Mouse (Mus musculus): ENCODE data around the gene Hoxc4. TPM values are rescaled to one million over a fixed set of nuclear protein-coding genes. Genes with fewer than 3 reads are reported as not detected.

Hoxc4 gene
- polyA plus RNA-seq, 1 experiment from 2014 or later = 1.7 TPM

- ChIA-PET CTCF (no interaction called here), POLR2A (interaction anchor here (0.6 kb wide), 1 partner anchor 13 kb away, joined by 9 read pairs; no protein-coding TSS in a partner anchor)
- ATAC-seq = no peak
- DNase-seq (ENCODE audit: low read depth, low spot score) = no peak
- no peak for TF ChIP-seq CTCF (IDR thresholded peaks at IDR 0.05)
- H3K27me3 ChIP-seq = no peaks in the 10 kb centered on the region
- in situ Hi-C loops (cut with MboI; ENCODE audit: low pct_unique_long_range_greater_than_20kb) = no loop called here
Measured at GRCm38 (mm10) chr15:103053210-103053609, 34.5 kb downstream of the Hoxc4 start.

DNA sequence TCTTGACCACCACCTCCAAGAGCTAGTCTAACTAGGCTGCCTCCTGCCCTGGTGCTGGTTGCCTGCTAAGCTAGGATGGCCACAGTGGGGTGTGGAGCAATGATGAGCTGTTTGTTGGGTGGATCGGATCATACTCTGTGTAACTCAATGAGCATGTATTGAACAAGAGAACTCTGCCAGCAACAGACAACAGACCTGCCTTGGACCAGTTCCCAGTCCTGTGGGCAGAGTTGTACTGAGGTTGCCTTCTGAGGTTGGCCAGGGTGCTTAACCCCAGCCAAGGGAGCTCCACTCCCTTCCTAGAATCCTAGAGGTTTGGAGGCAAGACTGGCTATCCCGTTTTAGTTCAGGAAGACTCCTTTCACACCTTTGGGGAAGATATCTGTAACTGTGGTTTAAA lies 37.7 kb downstream of the Hoxc4 start:
- in situ Hi-C loops (cut with MboI; ENCODE audit: low pct_unique_long_range_greater_than_20kb) = no loop called here
- DNase-seq (ENCODE audit: low read depth, low spot score) (no peak), ATAC-seq (no peak)
- ChIA-PET CTCF (interaction anchor here (0.9 to 1.4 kb wide), 5 partner anchors 9 to 97 kb away, joined by 3 to 5 read pairs (median 3); no protein-coding TSS in a partner anchor), POLR2A (no interaction called here)
- no peak for TF ChIP-seq CTCF (IDR thresholded peaks at IDR 0.05)
- no peaks in the 10 kb centered on the region for H3K27me3 ChIP-seq

DNA sequence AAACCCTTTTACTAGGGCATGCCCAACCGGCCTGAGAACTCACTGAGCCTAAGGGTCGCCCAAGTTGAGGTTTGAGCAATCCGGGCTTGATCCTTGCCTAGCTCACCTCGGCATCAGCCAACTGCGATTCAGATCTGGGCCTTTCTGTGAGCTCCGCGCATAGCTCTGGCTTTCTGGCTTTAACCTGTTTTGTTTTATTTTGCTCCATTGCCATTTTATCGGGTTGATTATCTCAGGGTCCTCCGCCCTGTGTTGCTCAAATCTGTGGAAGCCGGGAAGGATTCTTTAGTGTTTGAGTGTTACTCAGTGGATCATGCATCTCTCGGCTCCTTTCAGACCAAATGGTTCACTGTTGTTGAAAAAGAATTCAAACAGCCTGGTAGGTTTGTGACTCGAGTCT lies 40.0 kb downstream of the Hoxc4 start:
- DNase-seq (ENCODE audit: low read depth, low spot score) = no peak
- CTCF ChIA-PET = no interaction called here
- POLR2A ChIA-PET = no interaction called here
- no peak for ATAC-seq
- TF ChIP-seq CTCF (IDR thresholded peaks at IDR 0.05) = no peak
- in situ Hi-C loops (cut with MboI; ENCODE audit: low pct_unique_long_range_greater_than_20kb) = no loop called here
- no peaks in the 10 kb centered on the region for H3K27me3 ChIP-seq

DNA sequence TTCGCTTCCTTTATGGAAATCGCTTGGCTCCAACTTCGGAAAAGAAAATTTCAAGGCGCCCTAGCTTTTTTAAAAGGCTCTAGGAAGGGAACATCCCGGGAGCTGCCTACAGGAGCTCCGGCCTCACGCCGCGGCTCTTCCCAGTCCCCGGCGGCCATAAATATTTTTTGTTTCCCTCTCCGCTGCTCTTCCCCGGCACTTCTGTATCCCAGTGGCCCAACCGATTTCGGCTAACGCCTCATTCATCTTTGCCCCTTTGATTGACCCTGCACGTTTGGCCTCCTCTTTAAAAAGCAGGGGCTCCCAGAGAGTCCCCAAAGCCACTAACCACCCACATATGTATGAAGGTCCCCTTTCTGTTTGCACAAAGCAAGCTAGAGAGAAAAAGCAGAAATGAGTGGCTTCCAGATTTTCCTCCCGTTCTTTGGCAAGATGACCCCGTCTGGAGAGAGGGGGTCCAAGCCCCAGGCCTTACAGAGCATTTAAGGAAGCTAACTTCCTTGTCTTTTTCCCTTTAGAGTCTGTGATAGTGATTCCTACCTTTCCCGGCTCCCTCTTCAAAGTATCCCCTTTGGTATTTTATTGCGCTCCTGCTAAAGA lies 40.8 kb downstream of the Hoxc4 start:
- no peak for DNase-seq (ENCODE audit: low read depth, low spot score)
- CTCF ChIA-PET = interaction anchor here (1.3 kb wide), 1 partner anchor 10 kb away, joined by 3 read pairs; no protein-coding TSS in a partner anchor

DNA sequence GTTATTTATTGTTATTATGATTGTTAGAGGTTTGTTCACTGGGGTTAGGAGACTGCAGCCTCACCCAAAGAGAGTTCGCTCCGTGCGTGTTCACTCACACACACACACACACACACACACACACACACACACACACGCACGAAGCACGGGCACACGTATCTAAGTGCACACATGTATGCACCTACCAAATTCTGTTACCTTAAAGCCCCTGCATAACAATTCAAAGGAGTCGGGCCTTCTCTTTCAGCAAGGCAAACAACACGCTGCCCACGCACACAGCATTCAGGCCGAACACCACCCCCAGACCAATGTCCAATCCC lies 41.2 kb downstream of the Hoxc4 start:
- DNase-seq (ENCODE audit: low read depth, low spot score) = no peak
- TF ChIP-seq CTCF (IDR thresholded peaks at IDR 0.05) = no peak
- POLR2A ChIA-PET = no interaction called here
- no peak for ATAC-seq
- in situ Hi-C loops (cut with MboI; ENCODE audit: low pct_unique_long_range_greater_than_20kb) = no loop called here
- no peaks in the 10 kb centered on the region for H3K27me3 ChIP-seq
- CTCF ChIA-PET = interaction anchor here (1.3 kb wide), 1 partner anchor 9 kb away, joined by 3 read pairs; no protein-coding TSS in a partner anchor

More for the DNA sequence above, 40.8 kb downstream of the Hoxc4 start:
- H3K27me3 ChIP-seq = no peaks in the 10 kb centered on the region
- in situ Hi-C loops (cut with MboI; ENCODE audit: low pct_unique_long_range_greater_than_20kb) = no loop called here
- POLR2A ChIA-PET = no interaction called here
- no peak for TF ChIP-seq CTCF (IDR thresholded peaks at IDR 0.05)
- no peak for ATAC-seq

DNA sequence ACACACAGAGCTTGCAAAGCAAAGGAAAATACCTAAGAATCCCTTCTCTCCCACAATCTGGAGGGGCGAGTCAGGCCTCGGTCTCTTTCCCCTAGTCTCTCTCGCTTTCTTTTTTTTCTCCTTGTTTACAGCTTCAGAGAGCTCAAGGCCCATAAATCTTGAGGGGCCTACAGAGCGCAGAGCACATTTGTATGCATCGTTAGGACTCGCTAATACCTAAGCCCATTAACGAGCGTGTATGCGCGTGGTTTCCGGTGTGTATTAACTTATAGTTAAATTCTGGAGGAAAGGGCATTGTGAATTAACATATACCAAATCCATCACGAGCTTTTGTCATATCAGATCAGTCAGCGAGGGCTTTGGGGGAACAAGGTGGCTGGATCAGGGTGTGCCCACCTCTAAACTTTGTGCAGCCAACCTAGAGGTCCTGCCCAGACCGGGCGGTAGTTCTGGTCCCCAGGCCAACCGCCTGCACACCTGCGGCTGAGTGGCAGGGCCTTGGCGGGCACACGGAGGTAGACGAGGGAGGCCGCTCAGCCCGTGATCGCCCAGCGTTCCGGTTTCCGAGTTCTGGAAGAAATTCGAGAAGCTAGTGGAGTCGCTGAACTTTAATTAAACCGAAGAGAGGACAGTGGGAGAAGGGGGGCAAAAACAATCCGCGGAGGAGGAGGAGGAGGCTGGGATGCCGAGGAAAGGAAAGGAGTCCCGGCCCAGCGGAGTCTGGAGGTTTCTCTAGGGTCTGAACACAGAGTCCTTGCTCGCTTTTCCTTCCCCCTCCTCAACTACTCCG lies 41.8 kb downstream of the Hoxc4 start:
- in situ Hi-C loops (cut with MboI; ENCODE audit: low pct_unique_long_range_greater_than_20kb) = no loop called here
- DNase-seq (ENCODE audit: low read depth, low spot score) = no peak
- ChIA-PET CTCF (interaction anchor here (1.3 kb wide), 1 partner anchor 9 kb away, joined by 3 read pairs; no protein-coding TSS in a partner anchor), POLR2A (no interaction called here)
- no peak for ATAC-seq
- TF ChIP-seq CTCF (IDR thresholded peaks at IDR 0.05) = no peak
- no peaks in the 10 kb centered on the region for H3K27me3 ChIP-seq

GRCm38 (mm10) chr15:103061131-103061825 lies 42.5 kb downstream of the Hoxc4 start:
- H3K27me3 ChIP-seq = no peaks in the 10 kb centered on the region
- ATAC-seq (no peak), DNase-seq (ENCODE audit: low read depth, low spot score) (no peak)
- CTCF ChIA-PET = no interaction called here
- POLR2A ChIA-PET = no interaction called here
- in situ Hi-C loops (cut with MboI; ENCODE audit: low pct_unique_long_range_greater_than_20kb) = no loop called here
- TF ChIP-seq CTCF (IDR thresholded peaks at IDR 0.05) = no peak

DNA sequence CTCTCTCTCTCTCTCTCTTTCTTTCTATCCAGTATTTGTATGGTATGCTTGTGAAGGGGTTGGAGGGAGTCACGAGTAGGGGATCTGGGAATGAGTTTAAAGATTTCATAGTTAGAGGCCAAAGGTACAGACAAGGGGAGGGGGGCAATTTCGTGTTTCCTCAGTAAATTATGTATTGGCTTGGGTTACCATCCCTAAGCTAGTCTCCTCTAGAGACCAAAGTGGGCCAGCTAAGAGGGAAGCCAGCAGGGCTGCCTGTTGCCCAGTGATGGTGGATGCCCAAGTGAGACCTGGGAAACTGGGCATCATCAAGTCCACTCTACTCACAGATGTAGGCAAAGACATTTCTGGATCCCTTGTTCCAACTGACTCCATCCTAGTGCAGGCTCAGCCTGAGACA lies 43.3 kb downstream of the Hoxc4 start:
- CTCF ChIA-PET = no interaction called here
- H3K27me3 ChIP-seq = no peaks in the 10 kb centered on the region
- POLR2A ChIA-PET = no interaction called here
- ATAC-seq (no peak), DNase-seq (ENCODE audit: low read depth, low spot score) (no peak)
- in situ Hi-C loops (cut with MboI; ENCODE audit: low pct_unique_long_range_greater_than_20kb) = no loop called here
- TF ChIP-seq CTCF (IDR thresholded peaks at IDR 0.05) = no peak

DNA sequence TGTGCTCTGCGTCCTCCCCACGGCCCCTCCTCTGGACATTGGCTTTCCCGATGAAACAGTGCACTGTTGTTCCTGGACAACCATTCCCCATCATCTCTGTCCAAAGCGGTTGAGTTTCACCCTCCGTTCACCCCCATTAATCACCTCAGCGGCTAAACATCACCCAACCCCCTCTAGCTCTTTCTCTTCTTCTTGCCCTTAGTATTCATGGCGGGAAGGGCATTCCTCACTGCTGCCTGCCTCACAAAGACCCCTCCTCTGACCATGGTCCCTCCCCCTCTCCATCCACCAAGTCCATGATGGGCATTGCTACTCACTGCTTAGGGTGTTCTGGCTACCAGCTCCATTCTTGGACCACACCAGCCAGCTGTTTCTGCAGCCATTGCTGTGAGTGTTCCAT lies 46.9 kb downstream of the Hoxc4 start:
- TF ChIP-seq CTCF (IDR thresholded peaks at IDR 0.05) = no peak
- DNase-seq (ENCODE audit: low read depth, low spot score) = no peak
- ATAC-seq = no peak
- H3K27me3 ChIP-seq = no peaks in the 10 kb centered on the region
- POLR2A ChIA-PET = interaction anchor here (0.6 kb wide), 2 partner anchors 20 to 500 kb away, joined by 9 to 11 read pairs; no protein-coding TSS in a partner anchor
- in situ Hi-C loops (cut with MboI; ENCODE audit: low pct_unique_long_range_greater_than_20kb) = no loop called here
- CTCF ChIA-PET = interaction anchor here (1.4 to 1.7 kb wide), 2 partner anchors 9 to 12 kb away, joined by 3 to 5 read pairs; no protein-coding TSS in a partner anchor

- no peak for TF ChIP-seq CTCF (IDR thresholded peaks at IDR 0.05)
- in situ Hi-C loops (cut with MboI; ENCODE audit: low pct_unique_long_range_greater_than_20kb) = no loop called here
- ChIA-PET CTCF (interaction anchor here (1.5 kb wide), 1 partner anchor 30 kb away, joined by 4 read pairs; no protein-coding TSS in a partner anchor), POLR2A (no interaction called here)
- no peak for ATAC-seq
- no peak for DNase-seq (ENCODE audit: low read depth, low spot score)
- H3K27me3 ChIP-seq = no peaks in the 10 kb centered on the region
Measured at GRCm38 (mm10) chr15:103067701-103068100, 49.0 kb downstream of the Hoxc4 start.

DNA sequence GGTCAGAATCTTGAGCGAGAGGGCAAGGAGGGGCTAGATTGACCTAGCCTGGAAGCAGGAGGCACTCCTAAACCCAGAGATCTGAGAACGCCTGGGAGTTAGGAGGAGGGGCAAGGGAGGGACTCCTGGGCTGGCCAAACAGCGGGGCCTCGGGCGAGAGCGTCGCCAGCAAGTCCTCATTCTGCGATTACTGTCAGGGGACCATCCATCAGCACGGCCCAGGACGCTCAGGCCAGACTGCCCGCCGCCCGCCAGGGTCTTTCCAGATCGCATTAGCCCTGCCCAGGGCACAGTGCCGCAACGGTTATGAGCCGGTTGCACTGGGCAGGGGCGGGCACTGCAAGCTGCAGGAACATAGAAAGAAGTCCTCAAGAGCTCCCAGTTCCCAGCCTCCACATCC lies 50.4 kb downstream of the Hoxc4 start:
- H3K27me3 ChIP-seq = no peaks in the 10 kb centered on the region
- no peak for TF ChIP-seq CTCF (IDR thresholded peaks at IDR 0.05)
- no peak for ATAC-seq
- POLR2A ChIA-PET = interaction anchor here (0.6 kb wide), 1 partner anchor 25 kb away, joined by 4 read pairs; no protein-coding TSS in a partner anchor
- CTCF ChIA-PET = interaction anchor here (1.0 to 1.5 kb wide), 2 partner anchors 9 to 31 kb away, joined by 3 to 4 read pairs; no protein-coding TSS in a partner anchor
- in situ Hi-C loops (cut with MboI; ENCODE audit: low pct_unique_long_range_greater_than_20kb) = no loop called here
- DNase-seq (ENCODE audit: low read depth, low spot score) = no peak

All from Patski (cell line).